Mouse (Mus musculus): ENCODE results near the gene Dicer1.

- no peak for TF ChIP-seq CTCF (IDR thresholded peaks at IDR 0.05; ENCODE audit: low read depth, low read length)
- no peak for TF ChIP-seq POLR2A (IDR thresholded peaks at IDR 0.05; ENCODE audit: borderline replicate concordance, low read depth, low read length)
Observed at GRCm38 (mm10) chr12:104799365-104799764, 47.6 kb upstream of the Dicer1 start.
